Mouse (Mus musculus) gastrocnemius, adult 8-10 months (tissue): ENCODE data around the gene Ablim1. TPM values are rescaled to one million over a fixed set of nuclear protein-coding genes. Genes with fewer than 3 reads are reported as not detected.

ENCODE experiments used
- DNase-seq, 2 experiments: peaks; one replicate each; pipeline ENCODE4 v3.0.0; 2022; ENCODE audit warnings: low spot score in 2 of 2
- total RNA-seq, 4 experiments: library from RNA; stranded (reverse); gene quantifications; 2 replicates each; pipeline ENCODE4 v1.2.4; 2022

Gene Ablim1
- total RNA-seq, 4 experiments from 2014 or later: 37.8 to 51.1 (median 48.1) TPM

DNA sequence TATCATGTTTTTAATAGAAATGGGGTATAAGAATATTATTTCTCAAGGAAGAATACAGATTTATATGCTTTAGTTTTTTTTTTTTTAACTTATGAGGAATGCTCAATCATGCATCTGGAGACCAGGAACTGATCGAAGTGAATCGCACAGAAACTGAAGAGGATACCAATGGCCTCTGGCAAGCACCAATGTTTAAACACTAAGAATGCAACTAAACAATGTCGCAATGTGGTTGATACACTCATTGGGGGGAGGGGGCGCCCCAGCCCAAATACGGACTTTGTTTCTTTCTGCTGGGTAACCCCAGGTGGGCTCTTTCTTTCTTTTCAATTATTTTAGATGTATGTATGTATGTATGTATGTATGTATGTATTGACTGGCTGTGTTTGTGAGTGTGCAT, 90.3 kb downstream of the Ablim1 start:
- DNase-seq: no peak

DNA sequence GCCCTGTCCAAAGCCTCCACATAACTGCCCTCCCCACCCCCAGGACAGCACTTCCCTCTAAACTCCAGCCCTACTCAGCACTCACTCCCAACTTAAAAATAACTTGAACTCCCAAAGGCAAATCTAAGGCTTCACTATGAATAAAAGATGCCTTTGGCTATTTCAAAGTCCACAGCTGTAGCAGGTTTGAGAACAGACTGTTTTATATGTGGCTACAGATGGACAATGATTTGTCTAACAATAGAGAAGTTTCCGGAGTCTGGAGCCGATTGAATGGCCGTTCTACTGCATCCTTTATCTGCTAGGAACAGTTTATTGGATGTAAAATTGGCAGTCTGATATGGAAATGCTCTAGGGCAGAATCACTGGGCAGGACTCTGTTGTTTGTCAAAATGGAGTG, 91.0 kb downstream of the Ablim1 start:
- DNase-seq: no peak

DNA sequence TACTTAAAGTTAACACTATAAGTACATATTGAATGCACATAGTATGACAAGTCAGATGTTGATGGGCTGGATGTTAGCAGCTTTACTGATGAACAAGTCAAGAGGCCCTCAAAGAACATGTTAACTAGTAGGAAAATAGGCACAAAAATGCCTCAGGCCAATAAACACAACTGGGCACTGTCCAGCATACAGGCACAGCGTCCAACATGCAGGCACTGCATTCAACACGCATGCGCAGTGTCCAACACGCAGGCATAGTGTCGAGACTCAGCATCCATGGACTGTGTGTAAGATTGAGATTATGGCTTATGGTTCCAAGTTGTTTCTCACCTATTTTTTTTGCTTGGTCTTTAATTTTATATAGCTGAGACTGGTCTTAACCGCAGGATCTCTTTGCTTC, 92.1 kb downstream of the Ablim1 start:
- no peak for DNase-seq

DNA sequence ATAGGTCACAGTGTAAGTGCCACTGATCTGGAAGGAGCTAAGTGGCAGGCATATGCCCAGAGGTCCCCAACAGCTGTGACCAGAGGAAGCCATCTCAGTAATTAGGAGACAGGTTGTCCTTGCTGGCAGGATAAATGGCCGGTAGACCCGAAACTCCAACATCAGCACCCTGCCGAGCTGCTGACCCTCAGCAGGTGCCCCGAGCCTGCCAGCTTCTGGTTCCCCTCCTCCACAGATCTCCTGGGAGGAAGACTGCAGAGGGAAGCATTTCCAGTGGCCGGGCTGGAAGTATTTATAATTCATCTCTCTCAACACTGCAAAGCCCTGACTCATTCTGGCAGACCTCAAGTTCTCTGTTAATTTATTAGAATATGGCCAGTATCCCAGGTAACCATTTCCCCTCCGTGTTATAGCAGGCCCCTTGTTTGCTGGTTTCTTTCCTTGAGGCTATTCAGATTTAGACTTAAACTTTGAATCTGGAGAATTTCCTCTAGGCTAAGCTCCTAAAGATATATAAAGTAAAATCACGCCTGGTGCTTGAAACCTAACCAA, 93.0 kb downstream of the Ablim1 start:
- no peak for DNase-seq

DNA sequence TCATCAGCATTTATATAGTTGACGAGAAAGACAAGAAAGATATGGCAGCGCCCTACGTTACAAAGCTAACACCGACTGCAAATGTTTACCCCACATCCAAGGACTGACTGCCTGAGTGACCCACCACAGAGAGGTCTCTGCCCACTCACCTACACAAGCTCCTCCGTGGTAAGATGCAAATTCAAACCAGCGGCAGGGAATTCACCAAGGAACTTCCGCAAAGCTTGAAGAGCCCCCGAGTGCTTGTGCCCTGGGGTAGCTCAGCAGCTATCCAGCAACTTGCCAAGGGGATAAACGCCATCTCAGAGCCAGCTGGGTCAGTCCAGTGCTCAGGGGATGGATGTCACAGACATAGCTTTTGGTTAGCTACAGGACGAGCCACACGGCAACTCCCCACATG, 95.0 kb downstream of the Ablim1 start:
- DNase-seq: no peak

DNA sequence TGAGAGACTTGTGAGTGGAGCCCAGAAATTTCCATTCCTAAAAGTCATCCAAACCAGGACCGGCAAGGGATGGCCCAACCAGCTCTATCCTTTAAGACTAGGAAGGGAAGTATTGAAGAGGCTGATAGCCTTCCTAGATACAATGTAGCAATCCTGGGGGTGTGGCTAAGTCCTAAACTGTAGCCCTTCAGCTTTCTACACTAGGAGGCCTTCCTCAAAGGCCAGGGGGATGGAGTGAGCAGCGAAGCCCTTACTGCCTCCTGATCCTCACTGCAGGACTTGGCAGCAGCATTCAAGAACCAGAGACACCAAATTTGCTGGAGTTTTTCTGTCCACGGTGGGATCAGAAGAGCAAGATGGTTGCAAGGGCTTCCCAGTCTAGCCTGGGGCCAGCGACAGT, 97.6 kb downstream of the Ablim1 start:
- no peak for DNase-seq

DNA sequence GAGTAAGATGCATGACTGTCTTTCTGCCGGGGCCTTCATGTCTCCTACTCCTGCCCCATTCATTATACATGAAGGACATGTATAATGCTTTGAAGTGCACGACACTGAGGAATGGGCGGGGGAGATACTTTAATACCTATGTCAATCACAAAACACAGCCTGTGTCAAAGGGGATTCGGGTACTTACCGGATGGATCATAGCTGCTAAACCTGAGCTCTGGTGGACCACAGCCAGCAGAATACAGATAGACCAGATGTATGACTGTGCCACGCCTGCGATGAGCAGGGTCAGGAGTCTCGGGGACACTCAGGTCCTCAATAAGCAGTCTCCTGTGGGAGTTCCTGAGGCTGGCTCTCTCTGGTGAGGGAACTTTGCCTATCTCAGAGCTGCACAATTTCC, 99.2 kb downstream of the Ablim1 start:
- no peak for DNase-seq

DNA sequence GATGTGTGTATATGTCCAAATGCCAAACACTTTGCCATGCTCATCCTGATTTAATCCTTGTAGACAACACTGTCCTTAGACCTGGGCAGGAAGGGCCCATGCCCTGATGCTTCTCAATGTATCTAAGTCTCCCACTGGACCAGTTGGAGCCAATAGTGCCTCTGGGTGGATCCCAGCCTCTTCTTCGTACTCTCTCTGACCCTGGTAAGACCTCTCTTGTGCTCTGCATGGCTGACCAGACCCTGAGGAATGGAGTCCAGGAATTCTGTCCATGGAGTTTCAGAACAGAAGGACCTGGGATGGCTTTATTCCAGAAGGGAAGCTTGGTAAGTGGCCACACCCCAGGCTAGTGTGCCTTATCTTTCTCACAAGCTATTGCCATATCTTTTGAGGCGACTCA, 102.3 kb downstream of the Ablim1 start:
- no peak for DNase-seq

DNA sequence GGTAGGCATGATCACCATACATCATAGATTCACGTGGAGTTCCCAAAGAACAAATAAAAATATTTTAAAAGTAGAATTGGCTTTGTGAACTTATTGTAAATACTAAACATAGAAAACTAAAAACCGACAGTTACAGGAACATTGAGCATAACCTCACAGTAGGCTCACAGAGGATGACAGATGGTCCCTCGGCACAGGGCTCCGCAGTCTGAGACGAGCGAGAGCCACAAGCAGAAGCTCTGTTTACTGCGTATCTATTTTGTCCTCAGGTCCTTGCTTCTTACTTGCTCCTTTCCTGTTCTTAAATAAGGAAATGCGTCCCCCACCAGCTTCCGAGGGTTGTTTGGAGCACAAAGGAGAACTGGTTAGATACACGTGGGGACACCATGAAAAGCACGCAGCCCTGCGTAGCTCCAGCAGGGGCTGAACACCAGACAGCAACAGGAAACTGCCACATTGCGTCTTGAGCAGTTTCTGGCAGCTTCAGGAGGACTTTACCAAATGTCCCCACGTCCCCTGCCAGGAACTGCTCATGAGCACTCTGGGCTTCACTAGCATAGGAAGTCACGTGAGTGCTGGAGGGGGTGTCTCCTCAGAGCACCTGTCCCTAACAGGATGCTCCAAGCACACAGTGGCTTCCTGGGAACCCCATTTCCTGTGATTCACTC, 103.1 kb downstream of the Ablim1 start:
- no peak for DNase-seq

DNA sequence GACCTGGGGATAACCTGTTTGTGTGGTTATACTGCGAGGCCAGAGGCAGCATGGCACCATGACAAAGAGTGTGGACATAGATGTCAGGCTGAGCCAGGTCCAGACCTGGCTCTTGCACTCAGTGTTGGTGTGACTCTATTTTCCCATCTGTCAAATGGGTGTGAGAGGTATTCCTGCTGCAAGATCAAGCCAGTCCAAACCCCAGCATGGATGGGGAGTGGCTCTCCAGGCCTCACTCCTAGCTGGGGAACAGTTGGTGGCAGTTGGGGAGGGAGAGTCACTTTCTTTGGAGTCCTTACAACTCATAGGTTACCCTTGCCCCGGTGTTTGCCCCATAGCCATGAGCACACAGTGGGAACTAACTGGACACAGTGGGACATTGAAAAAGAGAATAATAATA, 103.8 kb downstream of the Ablim1 start:
- no peak for DNase-seq

DNA sequence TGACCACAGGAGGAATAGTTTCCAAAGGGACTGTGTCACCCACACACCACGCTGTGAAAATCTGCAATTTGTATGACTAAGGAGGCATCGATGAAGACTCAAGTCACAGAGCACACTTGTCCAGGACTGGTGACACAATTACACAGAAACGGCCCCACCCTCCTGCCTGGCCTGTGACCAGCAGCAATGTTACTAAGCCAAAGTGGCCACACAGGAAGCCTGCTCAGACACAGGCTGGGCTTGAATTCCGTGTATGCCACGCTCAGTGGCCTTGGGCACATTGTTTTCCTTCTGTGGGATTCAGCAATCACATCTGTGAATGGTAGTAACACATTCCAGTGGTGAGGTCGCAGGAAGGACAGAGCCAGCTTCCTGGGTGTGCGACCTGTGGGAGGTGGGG, 110.6 kb downstream of the Ablim1 start:
- no peak for DNase-seq

DNA sequence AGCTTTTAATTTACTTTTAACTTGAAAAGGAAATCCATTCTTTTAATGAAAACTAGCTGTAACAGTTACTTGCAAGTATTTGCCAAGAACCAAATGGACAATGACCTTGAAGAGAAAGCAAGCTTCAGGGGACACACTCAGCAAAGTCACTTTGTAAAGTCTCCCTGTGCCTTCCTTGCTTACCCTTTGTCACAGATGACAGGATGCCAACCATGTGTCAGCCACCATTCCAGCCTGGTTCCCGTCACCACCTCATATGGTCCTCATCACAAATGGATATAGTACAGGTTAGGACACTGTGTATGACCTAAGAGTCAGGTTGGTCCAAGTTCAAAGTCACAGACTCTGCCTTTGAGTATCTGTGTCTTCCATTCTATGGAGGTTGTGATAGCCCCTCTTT, 112.2 kb downstream of the Ablim1 start:
- no peak for DNase-seq

DNA sequence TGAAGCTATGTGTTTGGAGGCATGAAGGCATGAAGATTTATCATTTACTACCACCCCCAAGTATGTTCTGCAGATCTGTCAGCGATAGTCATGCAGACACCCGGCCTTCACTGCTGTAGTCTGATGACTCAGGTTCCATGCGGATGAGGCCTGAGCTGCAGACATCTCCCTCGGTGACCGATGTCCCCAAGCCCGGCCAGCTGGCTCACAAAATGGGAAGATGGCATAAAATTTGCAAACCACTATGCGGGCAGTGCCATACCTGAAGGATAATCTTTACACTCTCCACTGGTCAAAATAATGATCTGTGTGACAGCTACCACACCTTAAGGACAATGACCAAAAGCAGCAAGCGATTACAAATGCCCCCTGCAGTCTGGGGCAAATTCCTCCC, 113.6 kb downstream of the Ablim1 start:
- no peak for DNase-seq

DNA sequence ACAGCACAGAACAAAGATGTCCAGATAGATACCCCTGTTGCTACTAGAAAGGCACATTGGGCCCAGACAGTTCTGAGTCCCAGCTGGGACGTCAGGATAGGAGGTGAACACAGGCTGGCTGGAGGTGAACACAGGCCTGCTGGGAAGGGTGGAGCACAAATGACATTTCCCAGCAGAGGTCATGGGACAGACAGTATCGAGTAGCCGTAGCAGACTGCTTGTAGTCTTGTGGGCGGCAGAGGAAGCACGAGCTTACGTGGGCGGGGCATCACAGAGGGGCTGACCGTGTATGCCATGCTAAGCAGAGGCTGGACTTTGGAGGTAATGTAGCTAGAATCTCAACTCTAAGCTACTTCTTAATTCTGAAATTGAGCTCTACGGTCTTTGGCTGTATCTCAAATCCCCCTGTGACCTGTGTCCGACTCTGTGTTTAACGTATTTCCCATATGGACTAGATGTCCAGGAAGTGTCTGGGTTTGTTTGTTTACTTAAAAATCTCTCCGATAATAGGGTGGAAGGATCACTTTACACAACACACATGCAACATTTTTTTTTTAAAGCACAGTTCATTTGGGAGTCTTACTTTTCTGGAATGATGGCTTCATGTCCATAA, 114.1 kb downstream of the Ablim1 start:
- no peak for DNase-seq

DNA sequence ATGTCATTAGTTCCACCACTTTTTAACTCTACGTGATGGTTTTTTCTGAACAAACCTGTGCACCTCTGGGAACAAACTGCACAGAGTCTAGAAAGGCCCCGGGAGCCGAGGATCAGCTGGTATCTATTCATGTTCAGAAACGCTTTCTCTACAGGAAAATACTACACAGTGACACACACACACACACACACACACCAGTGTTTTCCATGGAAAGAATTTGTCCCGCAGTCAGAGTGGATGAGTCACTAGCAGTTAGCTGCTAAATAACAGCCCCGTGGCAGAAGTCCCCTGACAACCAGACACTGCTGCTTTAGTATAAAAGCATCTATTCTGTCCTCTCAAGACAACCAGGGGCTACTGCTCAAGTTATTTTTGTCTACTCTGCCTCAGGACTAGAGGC, 115.4 kb downstream of the Ablim1 start:
- no peak for DNase-seq

DNA sequence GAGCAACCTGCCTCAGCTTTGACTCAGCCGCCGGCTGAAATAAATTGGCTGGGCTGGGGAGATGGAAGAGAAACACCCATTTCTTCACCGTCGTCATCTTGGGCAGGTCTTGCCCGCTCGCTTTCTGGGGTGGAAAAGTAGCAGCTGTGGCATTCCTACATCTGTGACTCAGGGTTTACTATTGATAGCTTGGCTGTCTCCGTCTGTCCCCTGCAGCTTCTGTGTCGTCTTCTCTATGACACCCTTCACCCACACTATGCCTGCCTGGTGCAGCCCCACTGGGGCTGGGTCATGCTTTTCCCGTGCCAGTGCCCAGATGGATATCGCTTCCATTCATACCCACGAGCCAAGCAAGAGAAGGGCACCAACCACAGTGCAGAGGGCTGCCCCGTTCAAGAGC, 116.2 kb downstream of the Ablim1 start:
- DNase-seq: no peak

DNA sequence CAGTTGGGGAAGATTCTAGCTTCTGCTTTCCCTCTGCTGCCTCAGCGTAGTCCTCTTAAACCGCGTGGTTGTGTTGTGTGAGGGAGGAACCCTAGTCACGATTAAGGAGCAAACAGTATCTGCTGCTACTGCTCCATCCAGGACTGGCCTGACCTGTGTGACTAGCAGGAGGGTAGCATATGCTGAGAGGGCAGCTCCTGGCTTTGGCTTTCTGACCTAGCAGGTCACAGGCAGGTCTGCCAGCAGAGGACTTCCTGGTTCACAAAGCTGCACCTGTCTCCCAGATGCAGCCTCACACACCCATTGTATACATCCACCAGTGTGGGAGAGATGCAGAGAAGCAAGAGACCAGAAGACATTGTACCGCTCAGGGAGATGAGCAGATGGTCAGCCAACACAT, 116.7 kb downstream of the Ablim1 start:
- no peak for DNase-seq

DNA sequence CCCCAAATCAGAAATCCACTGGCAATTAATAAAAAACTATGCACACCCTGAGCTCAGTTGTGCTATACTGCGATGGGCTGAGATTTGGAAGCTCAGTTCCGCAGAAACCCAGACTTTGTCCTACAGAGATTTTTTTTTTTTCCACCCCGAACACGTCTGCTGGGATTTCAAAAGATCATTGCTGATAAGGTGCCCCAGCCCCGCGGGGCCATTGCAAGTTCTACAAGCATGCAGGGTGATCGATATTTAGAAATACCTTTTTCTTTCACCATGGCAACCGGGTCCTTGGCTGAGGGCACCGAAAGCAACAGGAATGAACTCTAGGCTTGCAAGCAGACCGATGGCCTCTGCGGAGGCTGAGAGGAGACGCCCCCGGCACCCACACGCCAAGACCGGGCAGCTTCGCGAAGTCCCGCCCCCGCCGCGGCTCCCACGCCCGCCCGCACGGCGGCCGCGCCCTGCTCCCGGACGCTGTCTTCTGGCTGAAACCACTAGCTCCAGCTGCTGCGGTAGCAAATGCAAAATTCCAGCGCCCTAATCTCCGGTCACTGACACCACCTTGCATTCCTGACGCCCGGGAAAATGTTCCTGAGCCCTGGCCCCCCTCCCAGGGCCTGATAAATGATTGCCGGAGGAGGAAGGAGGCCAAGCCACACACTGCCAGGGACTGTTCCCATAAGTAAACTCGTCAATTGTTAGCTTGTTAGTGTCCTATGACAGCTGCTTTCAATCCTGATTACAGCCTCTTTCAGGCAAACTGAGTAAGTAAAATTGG, 117.5 kb downstream of the Ablim1 start:
- peak; percentile 43 to 66 for DNase-seq

DNA sequence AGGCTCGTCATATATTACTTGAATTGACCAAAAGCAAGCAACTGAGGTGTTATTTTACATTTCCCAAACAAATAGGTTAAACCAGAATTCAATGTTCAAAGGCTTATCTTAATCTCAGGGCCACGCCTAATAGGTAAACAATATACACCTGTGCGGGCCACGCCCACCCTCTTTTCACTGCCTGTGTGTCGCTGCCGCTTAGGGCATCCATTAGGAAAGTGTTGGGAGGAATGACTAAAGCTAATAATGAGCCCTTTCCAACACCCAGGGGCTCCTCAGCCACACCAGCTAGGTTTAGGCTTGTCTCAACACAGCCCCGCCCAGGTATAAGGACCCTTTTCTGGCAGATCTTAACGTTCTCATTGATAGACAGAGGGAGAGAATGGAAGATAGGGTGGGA, 118.1 kb downstream of the Ablim1 start:
- no peak for DNase-seq

DNA sequence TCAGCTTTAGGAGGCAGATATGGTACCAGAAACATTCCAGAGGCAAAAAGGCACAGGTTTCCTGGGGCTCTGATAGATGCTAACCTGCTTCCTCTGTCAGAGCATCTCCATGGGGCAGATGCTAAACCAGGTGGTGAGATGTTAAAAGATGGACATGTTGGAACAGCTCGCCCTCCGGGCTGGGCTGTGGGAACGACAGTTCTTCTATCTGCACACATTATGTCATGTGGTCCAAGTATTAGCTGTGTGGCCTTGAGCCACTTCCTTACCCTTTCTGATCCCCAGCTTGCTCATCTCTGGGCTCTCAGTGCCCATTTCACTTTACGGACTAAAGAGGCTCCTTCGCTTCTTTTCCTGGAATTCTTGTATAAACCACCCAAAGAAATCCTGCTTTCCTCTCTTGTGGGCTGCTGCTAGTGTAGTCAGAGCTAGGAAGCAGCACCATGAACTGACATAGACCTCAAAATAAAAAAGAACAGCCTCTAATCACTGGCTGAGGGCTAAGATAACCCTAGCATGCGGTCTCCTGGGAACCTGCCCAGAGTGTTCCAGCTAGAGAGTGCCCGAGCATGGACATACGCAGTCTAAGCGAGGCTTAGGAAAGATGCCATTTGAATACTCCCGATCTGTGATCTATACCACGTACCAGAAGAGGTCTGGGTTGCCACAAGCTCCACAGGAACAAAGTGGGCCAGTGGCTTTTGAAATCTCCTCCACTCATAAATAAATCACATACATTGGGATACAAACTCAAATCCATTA, 119.4 kb downstream of the Ablim1 start:
- DNase-seq: no peak

DNA sequence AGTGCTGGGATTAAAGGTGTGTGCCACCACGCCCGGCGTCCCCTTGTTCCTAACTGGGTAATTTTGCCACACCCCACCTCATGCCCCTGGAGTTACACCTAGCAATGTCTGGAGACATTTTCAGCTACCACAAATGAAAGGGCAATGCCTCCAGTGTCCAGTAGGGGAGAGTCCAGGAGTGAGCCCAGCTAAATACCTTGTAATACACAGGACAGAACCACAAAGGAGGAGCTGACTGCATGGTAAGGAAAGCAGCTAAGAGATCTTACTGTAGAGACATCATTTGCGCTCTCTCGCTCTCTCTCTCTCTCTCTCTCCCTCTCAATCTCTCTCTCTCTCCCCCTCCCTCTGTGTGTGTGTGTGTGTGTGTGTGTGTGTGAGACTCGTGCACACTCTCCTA, 120.8 kb downstream of the Ablim1 start:
- no peak for DNase-seq

DNA sequence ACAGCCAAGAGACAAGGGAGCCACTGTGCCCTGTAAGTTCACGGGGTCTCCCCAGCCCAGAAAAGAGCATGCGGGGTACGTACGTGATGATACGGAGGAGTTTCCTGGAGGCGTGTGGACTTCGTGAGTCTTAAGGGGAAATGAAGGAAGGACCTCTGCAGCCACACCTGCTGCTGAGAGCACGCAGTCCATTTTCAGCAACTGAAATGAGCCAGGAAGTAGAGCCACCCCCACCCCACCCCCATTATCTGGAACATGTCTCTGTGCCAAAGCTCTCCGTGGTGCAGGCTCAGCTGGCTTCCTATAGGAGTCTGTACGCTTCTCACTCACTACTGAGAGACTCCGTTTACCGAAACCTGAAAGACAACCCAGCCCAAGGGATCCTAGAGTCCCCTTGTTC, 121.3 kb downstream of the Ablim1 start:
- DNase-seq: no peak
